Mouse (Mus musculus): ENCODE data around the gene Irak3. TPM values are rescaled to one million over a fixed set of nuclear protein-coding genes. Genes with fewer than 3 reads are reported as not detected.

Gene Irak3
- polyA plus RNA-seq, 1 experiment from 2014 or later = 0.67 TPM

DNA sequence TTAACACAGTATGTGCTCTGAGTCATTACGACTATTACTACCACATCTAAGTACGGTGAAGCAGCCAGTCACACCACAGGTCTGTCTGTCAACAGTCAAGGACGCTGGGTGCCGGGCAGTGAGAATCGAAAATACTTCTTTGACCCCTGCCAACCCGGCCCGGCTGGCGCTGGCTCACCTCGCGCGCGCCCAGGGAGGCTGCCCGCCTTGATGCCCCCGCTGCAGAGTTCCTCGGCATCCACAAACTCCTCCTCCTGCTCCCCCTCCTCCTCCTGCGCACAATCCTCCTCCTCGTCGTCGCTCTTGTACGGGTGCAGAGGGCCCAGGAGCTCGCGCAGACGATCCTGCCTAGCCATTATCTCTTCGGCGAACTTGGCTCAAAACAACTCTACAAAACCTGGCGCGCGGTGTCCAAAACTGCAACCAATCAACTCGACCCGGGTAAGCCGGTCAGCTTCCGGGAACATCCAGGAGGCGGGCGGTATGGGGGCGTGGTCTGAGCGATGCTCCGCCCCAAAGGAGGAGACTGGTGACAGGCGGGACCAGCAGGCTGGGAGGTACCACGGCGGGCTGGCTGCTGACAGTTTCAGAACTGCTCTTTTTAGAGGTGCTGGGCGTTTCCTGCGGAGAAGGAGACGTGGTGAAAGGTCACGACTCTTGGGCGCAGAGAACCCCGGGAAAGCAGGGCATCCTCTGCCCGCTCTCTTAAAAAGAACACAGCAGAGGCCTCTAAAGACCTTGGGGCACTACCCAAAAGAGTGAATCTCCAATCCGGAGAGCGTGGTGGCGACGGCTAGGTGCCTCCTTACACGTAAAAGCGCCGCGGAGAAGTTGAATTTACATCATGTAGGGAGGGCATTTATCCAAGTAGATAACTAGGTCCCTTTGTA lies 89.2 kb downstream of the Irak3 start, which contains the start of gene Helb:
Gene Helb (minus strand): TSS at position 481 of the 890 bp plus-strand sequence.
- H3K27me3 ChIP-seq = no peaks in the 10 kb centered on the region
- peak within 1 kb of the TSS; percentile 90 for H3K4me2 ChIP-seq
- H3K4me3 ChIP-seq = peak within 1 kb of the TSS; percentile 85
- ATAC-seq (ENCODE audit: borderline replicate concordance, extremely low read depth, low FRiP score, low TSS enrichment) = peak; percentile 100
- no peaks in the 10 kb centered on the region for H3K9me3 ChIP-seq
- under 1% methylated on average over 55 of the region's 55 CpGs for WGBS
- H3K4me1 ChIP-seq = peaks cover 8% of the 10 kb centered on the region; the same call in 1 of the 2 replicates
- peak within 1 kb of the TSS; percentile 83 for H3K27ac ChIP-seq
- H3K36me3 ChIP-seq = no peaks in the 10 kb centered on the region
- H3K9ac ChIP-seq = peak within 1 kb of the TSS; percentile 60

GRCm38 (mm10) chr10:120111691-120112319 lies 90.1 kb downstream of the Irak3 start:
- Histone ChIP-seq H3K27ac (no peak overlapping the region), H3K9me3 (no peaks in the 10 kb centered on the region), H3K4me3 (peak overlapping the region; percentile 85), H3K4me1 (peaks cover 8% of the 10 kb centered on the region; the same call in 1 of the 2 replicates), H3K36me3 (no peaks in the 10 kb centered on the region), H3K27me3 (no peaks in the 10 kb centered on the region), H3K4me2 (peak overlapping the region; percentile 90), H3K9ac (0 out of 2 replicates have a peak overlapping the region, but pooled peaks have one; percentile 60)
- no peak for ATAC-seq (ENCODE audit: borderline replicate concordance, extremely low read depth, low FRiP score, low TSS enrichment)
- 71% methylated on average over 3 of the region's 3 CpGs for WGBS

- no peak for ATAC-seq (ENCODE audit: borderline replicate concordance, extremely low read depth, low FRiP score, low TSS enrichment)
Observed at GRCm38 (mm10) chr10:120100806-120101205, 101.1 kb downstream of the Irak3 start.

GRCm38 (mm10) chr10:120097564-120097963 lies 104.4 kb downstream of the Irak3 start:
- WGBS = 65% methylated on average over 5 of the region's 5 CpGs
- H3K4me3 ChIP-seq = no peak overlapping the region
- no peaks in the 10 kb centered on the region for H3K9me3 ChIP-seq
- H3K9ac ChIP-seq = no peak overlapping the region
- H3K27ac ChIP-seq = no peak overlapping the region
- H3K36me3 ChIP-seq = 0 out of 2 replicates have a peak, but pooled peaks cover 4% of the 10 kb centered on the region
- no peak for ATAC-seq (ENCODE audit: borderline replicate concordance, extremely low read depth, low FRiP score, low TSS enrichment)
- H3K4me1 ChIP-seq = no peaks in the 10 kb centered on the region
- H3K27me3 ChIP-seq = no peaks in the 10 kb centered on the region
- H3K4me2 ChIP-seq = no peak overlapping the region

More at GRCm38 (mm10) chr10:120100806-120101205, 101.1 kb downstream of the Irak3 start:
- Histone ChIP-seq H3K9me3 (no peaks in the 10 kb centered on the region), H3K36me3 (peaks cover 5% of the 10 kb centered on the region; the same call in 1 of the 2 replicates), H3K27me3 (no peaks in the 10 kb centered on the region), H3K27ac (no peak overlapping the region), H3K9ac (no peak overlapping the region), H3K4me3 (no peak overlapping the region), H3K4me2 (no peak overlapping the region), H3K4me1 (no peaks in the 10 kb centered on the region)
- 83% methylated on average over 1 of the region's 1 CpGs for WGBS

DNA sequence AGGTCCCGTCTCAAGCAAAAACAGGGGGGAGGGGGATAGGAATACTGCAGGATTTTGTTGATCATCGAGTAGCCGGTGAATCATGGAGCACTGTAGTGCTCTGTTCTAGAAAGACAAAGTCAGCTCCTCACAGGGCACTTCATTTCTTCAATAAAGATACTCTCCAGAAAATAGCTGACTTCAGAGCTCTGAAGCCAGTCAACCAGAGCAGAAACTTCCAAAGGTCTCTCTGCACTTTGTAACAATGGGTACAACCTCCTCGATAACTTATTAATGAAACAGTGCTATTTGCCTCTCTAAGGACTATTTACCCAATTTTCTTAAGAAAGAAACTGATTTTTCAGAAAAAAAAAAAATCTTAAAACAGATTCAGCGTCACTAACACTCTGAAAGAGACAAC lies 106.2 kb downstream of the Irak3 start:
- H3K4me1 ChIP-seq = no peaks in the 10 kb centered on the region
- ATAC-seq (ENCODE audit: borderline replicate concordance, extremely low read depth, low FRiP score, low TSS enrichment) = no peak
- 0 out of 2 replicates have a peak, but pooled peaks cover 12% of the 10 kb centered on the region for H3K36me3 ChIP-seq
- H3K9me3 ChIP-seq = no peaks in the 10 kb centered on the region
- no peak overlapping the region for H3K27ac ChIP-seq
- H3K4me2 ChIP-seq = no peak overlapping the region
- no peaks in the 10 kb centered on the region for H3K27me3 ChIP-seq
- H3K9ac ChIP-seq = no peak overlapping the region
- 89% methylated on average over 5 of the region's 5 CpGs for WGBS
- no peak overlapping the region for H3K4me3 ChIP-seq

DNA sequence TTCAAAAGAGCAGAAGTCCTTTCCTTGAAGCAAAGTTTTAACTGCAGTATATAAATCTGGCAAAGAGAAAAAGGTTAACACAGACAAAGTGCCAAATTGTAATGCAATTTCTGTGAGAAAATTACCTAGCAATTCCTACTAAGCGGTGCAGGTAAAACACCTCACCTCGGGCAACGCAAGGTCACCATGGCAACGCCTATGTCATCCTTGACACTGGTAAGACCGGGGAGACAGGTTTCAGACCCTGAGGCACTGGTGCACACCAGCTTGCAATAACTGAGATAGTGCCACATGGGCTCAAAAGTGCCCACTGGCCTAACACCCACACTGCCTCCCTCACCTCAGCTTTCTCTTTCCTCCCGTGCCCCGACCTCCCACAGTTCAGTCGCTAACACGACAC lies 106.8 kb downstream of the Irak3 start:
- H3K36me3 ChIP-seq = 0 out of 2 replicates have a peak, but pooled peaks cover 12% of the 10 kb centered on the region
- no peak overlapping the region for H3K4me3 ChIP-seq
- 75% methylated on average over 9 of the region's 9 CpGs for WGBS
- no peak overlapping the region for H3K27ac ChIP-seq
- H3K9ac ChIP-seq = no peak overlapping the region
- no peaks in the 10 kb centered on the region for H3K4me1 ChIP-seq
- H3K27me3 ChIP-seq = no peaks in the 10 kb centered on the region
- ATAC-seq (ENCODE audit: borderline replicate concordance, extremely low read depth, low FRiP score, low TSS enrichment) = no peak
- H3K4me2 ChIP-seq = no peak overlapping the region
- H3K9me3 ChIP-seq = no peaks in the 10 kb centered on the region

- ATAC-seq (ENCODE audit: borderline replicate concordance, extremely low read depth, low FRiP score, low TSS enrichment) = no peak
- Histone ChIP-seq H3K27ac (no peak overlapping the region), H3K4me2 (no peak overlapping the region), H3K9me3 (no peaks in the 10 kb centered on the region), H3K4me3 (no peak overlapping the region), H3K9ac (no peak overlapping the region), H3K36me3 (0 out of 2 replicates have a peak, but pooled peaks cover 12% of the 10 kb centered on the region), H3K4me1 (no peaks in the 10 kb centered on the region), H3K27me3 (no peaks in the 10 kb centered on the region)
- 91% methylated on average over 12 of the region's 12 CpGs for WGBS
Observed at GRCm38 (mm10) chr10:120092548-120092947, 109.4 kb downstream of the Irak3 start.

Other genes with a start within 250 kb of the Irak3 start
- 5.1 and 5.2 TPM in 2 replicates for gene Helb, start 89.1 kb downstream of the Irak3 start, polyA plus RNA-seq (2015; fragmentation: Nextera tagmentation; extraction: Ambion mirVana)
- 89.7 and 96.4 TPM in 2 replicates for gene Tmbim4, start 540 bp downstream of the Irak3 start, polyA plus RNA-seq (2015; fragmentation: Nextera tagmentation; extraction: Ambion mirVana)
- gene Llph, start 24.9 kb upstream of the Irak3 start, polyA plus RNA-seq (2015; fragmentation: Nextera tagmentation; extraction: Ambion mirVana) = 42.8 and 46.6 TPM in 2 replicates